Mouse (Mus musculus) brain, embryonic 14.5 days (tissue): ENCODE data around the gene Notch2.

Source experiments
- CTCF ChIP-seq: fragments of 200-500 bp; IDR thresholded peaks from 2 replicates; pipeline ENCODE4 v1.5.1; 2012; ENCODE audit warnings: inconsistent platforms, mild to moderate bottlenecking, moderate library complexity, borderline replicate concordance; ENCODE audit not compliant: insufficient read depth, insufficient read length; ENCODE audit errors: extremely low read depth
- POLR2A ChIP-seq: fragments of 200-500 bp; IDR thresholded peaks from 2 replicates; pipeline ENCODE4 v1.6.1; 2012; ENCODE audit warnings: mild to moderate bottlenecking, inconsistent platforms, borderline replicate concordance; ENCODE audit not compliant: poor library complexity, insufficient read depth, insufficient read length, severe bottlenecking; ENCODE audit errors: extremely low read depth

GRCm38 (mm10) chr3:98158646-98159045 is 145.3 kb downstream of the Notch2 start:
- no peak for TF ChIP-seq POLR2A
- no peak for TF ChIP-seq CTCF
